Mouse (Mus musculus) ES-E14 (cell line): Measurements from ENCODE around the gene Tbc1d22b. TPM values are rescaled to one million over a fixed set of nuclear protein-coding genes. Genes with fewer than 3 reads are reported as not detected.

Experiments
- total RNA-seq: library from RNA; depleted of rRNA; stranded (reverse); fragments of 300-350 nt; gene quantifications from 2 replicates; pipeline ENCODE4 v1.2.3, GENCODE M21; 2012; rRNA removed

The Tbc1d22b gene
- total RNA-seq, 1 experiment, result 8.3 TPM

Other genes starting within 250 kb of the Tbc1d22b start
- gene Pi16, start 232.1 kb upstream of the Tbc1d22b start, total RNA-seq, result 0.37 and 0.71 TPM in 2 replicates
- gene Mtch1, start 201.9 kb upstream of the Tbc1d22b start, total RNA-seq, result 187 and 217 TPM in 2 replicates
- gene Fgd2, start 188.9 kb upstream of the Tbc1d22b start, total RNA-seq, result 1.9 and 3.8 TPM in 2 replicates
- gene Pim1, start 59.0 kb upstream of the Tbc1d22b start, total RNA-seq, result 75.3 and 82.0 TPM in 2 replicates
- gene Gm17657, start 147 bp upstream of the Tbc1d22b start, total RNA-seq, result 18.3 TPM in 2 replicates
- 0.31 and 0.53 TPM in 2 replicates for gene Tmem217, start 2.6 kb downstream of the Tbc1d22b start, total RNA-seq
- gene Rnf8, start 65.0 kb downstream of the Tbc1d22b start, total RNA-seq, result 30.0 and 37.2 TPM in 2 replicates
- gene Gm28043, start 65.1 kb downstream of the Tbc1d22b start, total RNA-seq, result 8.6 and 10.2 TPM in 2 replicates
- 130 and 183 TPM in 2 replicates for gene Cmtr1, start 110.8 kb downstream of the Tbc1d22b start, total RNA-seq
- 13.4 and 19.2 TPM in 2 replicates for gene Ccdc167, start 167.3 kb downstream of the Tbc1d22b start, total RNA-seq